Mouse (Mus musculus): Measurements from ENCODE around the gene Fam168a.

DNA sequence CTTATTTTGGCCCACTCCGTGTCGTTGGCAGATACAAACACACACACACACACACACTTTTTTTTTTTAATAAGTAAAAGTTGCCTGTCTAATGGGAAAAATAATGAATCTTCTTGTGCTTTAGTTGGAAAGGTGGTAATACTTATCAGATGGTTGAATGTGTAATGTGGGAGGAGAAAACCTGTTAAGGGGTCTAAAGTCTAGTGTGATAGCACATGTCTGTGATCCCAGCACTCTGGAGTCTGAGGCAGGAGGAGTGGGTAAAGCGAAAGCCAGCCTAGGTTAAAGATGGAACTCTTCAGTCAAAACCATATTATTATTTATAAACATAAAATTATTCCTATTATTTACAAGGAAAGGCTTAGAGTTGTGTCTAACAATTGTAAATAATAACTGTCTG is 61.6 kb downstream of the Fam168a start:
- TF ChIP-seq CTCF (IDR thresholded peaks at IDR 0.05; ENCODE audit: low read depth): no peak
- TF ChIP-seq EP300 (optimal IDR thresholded peaks at IDR 0.05): no peak
